Mouse (Mus musculus) layer of hippocampus, adult 9-11 months (tissue): ENCODE results near the gene Fgfrl1.

Experiments used
- DNase-seq: peaks from one replicate; pipeline ENCODE4 v3.0.0; 2022

Fgfrl1 gene

DNA sequence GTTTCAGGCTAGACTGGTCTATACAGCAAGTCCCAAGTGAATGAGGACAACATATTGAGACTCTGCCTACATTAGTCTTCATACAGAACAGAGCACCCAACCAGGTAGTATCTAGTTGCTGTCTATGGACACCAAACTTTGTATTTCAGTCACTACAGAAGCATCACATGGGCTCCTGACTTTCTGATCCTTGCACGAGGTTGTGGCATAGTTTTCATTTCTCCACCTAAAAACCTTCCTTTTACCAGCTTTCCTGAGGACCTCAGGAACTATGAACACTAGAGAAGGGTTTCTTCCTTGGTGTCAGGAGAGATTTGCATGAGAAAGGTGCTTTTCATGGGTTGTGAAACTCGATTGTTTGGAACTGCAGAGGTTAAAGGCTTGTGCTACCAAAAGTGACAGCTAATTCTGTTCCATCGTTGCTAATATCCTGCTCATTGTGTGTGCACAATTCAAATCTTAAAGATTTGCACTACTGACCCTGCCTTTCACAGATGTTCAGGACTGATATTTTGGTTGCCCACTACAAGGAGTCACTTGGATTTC, 23.7 kb upstream of the Fgfrl1 start:
- DNase-seq: no peak

DNA sequence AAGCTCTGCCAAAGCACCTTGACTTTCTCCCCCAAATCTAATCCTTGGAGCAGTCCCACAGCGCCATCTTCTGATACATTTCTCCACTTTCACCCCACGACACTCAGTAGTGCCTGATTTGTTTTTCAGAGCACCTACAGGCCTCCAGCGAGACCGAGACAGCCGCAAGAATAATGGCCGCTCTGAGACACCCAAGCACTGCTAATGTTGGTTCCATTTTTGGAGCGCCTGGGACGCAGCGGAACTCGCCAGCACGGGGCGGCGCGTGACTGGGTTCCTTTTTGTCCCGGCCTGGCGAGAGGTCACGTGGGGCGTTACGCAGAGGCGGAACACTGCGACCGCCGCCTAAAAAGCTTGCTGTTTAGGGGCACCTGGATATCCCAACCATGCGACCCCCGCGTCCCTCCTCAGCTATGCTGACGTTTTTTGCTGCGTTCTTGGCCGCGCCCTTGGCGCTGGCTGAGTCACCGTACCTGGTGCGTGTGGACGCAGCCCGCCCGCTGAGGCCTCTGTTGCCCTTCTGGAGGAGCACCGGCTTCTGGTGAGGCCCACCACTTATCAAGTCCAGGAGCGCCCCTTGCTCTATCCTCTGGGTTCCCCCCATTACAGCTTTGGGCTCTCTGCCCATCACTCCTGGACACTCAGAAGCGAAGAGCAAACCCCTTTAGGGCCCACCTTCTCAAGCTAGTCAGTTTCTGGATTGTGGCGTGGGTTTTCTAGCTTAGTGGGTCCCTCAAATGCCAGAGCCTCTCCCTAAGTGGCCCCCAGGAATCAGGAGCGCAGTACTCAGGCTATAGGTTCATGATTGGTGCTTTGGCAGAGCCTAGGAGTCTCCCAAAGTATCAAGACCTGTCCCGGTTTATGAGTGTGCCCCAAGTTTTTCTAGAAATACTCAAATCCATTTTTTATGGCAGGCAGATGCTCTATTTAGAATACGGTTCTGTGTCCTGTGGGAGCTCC, 22.9 kb upstream of the Fgfrl1 start, which contains the start of gene Dgkq:
TSS of gene Dgkq (minus strand) at position 696 of the 960 bp plus-strand sequence.
- DNase-seq: peak; percentile 92

DNA sequence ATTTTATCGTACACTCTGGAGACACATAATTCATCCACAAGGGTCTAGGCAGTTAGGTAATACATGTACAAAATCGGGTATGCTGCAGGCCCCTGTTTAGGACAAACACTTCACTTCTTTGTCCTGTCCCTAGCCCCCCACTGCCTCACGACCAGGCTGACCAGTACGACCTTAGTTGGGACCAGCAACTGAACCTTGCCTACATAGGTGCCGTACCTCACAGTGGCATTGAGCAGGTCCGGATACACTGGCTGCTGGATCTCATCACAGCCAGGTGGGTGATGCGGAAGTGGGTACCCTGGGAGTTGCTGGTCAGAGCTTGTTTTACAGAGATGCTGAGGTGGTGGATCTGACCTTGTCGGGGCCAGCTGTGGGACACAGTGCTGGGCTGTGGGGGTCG, 22.2 kb upstream of the Fgfrl1 start:
- no peak for DNase-seq

DNA sequence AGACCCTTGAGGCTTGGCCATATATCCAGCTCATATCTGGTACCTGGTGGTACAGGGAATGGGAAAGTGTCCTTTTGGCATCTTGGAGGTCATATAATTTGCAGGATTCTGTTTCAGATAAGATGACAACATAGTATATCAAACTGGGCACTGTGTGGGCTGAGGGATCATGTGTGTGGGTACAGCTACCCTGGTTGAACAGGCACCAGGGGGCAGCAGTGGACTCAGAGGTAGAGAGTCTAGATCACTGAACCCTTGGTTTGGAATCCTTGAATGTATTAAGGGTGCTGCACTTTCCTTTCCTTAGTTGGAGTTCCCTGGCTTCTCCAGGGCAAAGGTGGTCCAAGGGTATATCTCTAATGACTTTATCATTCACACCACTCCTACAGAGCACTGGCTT, 21.4 kb upstream of the Fgfrl1 start:
- no peak for DNase-seq

DNA sequence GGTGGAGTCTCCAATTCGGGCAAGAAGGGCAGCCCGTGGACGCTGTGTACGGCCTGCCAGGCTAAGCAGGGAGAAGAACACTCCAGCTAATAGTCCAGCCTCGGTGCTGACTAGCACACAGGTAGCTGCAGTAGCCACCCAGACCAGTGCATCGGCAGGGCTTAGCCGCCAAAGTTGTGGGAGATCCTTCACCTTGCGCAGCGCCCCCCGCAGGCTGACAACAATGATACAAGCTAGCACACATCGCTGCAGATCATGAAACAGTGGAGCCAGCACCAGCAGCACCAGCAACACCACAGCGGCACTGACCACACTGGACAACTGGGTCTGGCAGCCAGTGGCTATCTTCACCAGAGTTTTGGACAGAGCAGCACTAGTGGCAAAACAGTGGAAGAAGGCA, 20.4 kb upstream of the Fgfrl1 start:
- no peak for DNase-seq

DNA sequence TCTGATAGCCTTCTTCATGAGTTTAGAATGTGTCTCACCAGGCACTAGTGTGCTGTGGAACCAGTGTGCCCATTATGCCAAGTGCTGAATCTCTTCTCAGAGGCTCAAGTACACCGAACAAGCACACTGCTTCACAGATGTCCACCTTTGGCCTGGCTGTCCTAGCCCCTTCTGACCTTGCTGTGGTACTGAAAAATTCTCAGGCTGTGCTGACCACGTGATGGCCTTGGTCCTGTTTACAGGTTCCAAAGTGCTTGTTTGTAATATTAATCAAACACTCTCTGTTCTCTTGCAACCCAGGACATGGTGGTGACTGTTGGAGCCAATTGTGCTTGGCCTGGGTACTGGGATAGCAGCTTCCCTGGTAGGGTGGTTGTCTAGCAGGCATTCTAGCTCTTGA, 17.6 kb upstream of the Fgfrl1 start:
- no peak for DNase-seq

DNA sequence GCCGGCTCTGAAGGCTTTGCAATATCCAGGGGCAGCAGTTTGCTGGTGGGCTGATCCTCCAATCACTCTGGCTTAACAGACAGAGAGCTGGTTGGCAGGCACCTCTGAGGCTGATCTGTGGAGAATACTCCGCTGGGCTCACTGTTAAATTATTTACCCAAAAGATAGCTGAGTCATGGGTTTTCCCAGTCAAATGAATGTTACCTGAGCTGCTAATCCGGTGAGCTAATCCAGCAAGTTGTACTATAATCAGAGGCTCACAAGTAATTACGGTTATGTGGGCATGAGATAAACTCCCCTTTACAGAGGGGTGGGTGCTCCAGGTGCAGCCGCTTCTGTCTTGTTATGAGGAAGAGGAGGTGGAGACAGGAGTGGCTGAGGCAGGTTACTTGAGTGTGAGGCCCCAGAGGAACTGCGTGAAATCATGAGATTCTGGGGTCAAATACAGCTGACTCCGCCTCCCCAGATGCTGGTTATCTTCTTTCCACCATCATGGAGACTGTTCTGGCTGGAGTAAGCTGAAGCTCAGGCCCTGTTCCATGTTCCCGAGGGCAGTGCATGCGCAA, 16.8 kb upstream of the Fgfrl1 start, which contains the start of gene Slc26a1:
TSS of gene Slc26a1 (minus strand) at position 319 of the 566 bp plus-strand sequence.
- no peak for DNase-seq

DNA sequence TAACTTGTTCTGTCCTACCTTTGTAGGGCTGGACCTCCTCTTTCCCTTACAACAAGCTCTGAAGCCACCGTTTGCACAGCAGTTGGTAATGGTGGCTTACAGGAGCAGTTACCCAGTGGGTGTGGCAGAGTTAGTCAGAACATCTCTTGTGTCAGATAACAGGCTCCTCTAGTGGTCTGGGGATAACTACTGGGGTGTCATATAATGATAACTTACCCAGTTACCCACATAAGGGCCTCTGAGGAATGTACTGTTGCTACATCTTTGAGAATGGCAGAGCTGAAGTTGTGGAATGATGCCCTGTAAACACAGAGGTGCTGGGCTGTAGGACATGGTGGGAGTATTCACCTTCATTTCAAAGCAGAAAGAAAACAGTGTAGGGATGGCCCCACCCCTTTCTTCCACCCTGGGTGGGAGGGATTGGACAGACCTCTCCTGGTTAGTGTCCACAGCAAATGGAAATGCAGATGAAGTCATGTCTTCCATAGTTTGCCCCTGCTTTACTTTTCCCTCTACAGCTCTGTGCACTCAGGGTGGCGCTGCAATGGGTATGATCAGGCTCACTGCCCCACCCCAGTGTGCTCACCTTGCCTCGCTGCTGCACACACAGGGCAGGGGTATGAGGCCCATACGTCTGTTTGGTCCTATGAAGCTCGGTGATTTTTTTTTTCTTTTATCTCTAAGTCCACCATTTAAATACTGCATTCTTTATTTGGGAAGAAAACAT, 15.2 kb upstream of the Fgfrl1 start:
- no peak for DNase-seq

DNA sequence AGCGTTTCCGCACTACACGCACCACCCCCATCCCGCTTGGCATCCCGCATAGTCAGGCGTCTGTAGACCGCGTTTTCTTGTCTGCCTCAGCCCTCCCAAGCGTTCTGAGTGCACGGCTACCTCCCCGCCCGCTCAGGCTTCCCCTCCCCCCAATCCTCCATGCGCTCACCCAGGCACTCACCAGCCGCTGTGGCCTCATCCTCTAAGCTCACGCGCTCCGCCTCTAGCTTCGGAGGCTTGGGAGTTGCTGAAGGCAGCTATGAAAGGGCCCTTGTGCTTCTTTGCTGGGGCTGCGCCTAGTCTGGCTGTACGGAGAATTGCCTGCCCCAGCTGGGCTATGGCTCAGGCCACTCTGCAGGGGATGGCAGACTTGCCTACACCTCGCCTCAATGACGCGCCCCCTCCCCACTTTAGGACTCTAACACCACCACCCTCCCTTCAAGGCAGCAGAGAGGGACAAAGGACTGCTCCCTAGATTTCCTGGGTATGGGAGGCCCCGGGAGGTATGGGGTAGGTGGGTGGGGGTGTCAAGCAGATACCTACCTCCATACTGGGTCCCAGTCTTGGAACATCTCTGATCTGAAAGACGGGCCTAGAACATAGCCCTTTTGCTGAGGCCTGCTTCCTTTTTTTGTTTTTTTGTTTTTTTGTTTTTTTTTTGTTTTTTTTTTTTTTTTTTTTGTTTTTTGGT, 14.4 kb upstream of the Fgfrl1 start:
- peak; percentile 91 for DNase-seq

DNA sequence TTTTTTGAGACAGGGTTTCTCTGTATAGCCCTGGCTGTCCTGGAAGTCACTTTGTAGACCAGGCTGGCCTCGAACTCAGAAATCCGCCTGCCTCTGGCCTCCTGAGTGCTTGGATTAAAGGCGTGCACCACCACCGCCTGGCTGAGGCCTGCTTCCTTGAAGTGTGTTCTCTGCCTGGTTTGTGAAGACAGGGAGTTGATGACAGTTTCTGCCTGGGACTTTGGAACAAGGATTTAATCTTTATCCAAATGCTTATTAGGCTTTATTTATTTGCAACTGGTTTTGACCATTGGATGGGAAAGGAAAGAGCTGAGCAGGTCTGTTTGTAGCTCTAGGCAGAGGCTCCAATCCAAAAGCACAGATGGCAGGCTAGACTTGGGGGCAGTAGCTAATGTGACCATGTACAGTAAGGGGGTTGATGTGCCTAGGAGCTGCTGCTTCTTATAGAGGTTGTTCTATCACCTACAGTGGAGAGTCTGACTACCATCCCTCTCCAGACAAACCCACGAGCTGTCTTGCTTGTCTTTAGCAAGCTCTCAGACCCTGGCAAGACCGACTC, 13.8 kb upstream of the Fgfrl1 start:
- DNase-seq: no peak

DNA sequence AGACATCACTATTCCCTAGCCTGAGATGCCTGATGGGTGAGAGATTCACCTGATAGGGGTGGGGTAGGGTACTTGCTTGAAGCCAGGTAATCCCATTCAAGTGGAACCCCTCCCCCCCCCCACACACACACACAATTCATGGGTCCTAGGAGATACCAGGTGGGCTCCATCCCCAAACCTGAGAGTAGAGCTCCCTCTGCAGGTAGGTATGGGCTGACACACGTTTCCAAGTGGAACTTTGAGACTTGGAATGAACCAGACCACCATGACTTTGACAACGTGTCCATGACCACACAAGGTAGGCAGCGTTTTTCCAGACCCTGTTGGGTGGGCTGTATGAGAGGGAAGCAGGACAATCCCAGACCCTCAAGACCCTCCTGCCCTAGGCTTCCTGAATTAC, 12.3 kb upstream of the Fgfrl1 start:
- DNase-seq: no peak

DNA sequence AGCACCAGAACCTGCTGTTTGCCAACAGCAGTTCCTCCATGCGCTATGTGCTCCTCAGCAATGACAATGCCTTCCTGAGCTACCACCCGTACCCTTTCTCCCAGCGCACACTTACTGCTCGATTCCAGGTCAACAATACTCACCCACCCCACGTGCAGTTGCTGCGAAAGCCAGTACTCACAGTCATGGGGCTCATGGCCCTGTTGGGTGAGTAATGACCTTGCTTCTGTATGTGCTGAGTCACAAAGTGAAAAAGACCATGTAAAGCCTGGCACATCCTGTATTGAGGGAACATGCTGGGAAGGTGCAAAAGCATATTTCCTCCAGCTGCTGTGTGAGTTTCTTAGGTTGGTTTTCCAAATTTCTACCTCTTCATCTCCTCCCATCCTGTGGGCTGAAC, 11.3 kb upstream of the Fgfrl1 start:
- no peak for DNase-seq

DNA sequence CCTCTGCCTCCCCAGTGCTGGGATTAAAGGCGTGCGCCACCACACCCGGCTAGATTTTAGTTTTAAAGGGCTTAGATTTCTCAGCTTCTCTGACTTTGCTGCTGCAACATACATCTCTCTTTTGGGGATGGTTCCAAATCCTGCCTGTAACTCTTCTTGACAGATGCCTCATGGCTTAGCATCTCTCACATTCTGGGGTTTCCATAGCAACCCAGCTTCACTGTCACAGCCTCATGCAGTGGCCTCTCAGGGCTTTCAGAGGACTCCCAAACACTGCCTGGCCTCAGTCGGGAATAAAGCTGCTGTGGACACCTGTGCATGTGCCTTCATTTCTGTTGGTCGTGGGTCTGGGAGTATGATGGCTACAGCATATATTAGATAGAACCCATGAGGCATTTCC, 3.1 kb upstream of the Fgfrl1 start:
- DNase-seq: peak; percentile 65

DNA sequence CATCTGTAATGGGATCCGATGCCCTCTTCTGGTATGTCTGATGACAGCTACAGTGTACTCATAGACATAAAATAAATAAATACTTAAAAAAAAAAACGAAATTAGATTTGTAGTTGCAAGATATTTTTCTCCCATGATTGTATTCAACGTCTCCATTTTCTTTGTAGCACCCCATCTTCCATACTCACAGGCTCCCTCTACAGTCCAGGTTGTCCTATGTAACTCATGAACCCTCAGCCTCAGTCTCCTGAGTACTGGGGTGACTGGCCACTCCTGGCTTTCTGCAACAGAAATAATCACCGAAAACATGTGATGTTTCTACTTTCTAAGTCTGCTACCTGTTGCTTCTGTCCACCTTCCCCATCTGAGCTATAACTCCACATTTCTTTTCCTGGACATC, 1.0 kb upstream of the Fgfrl1 start:
- no peak for DNase-seq

DNA sequence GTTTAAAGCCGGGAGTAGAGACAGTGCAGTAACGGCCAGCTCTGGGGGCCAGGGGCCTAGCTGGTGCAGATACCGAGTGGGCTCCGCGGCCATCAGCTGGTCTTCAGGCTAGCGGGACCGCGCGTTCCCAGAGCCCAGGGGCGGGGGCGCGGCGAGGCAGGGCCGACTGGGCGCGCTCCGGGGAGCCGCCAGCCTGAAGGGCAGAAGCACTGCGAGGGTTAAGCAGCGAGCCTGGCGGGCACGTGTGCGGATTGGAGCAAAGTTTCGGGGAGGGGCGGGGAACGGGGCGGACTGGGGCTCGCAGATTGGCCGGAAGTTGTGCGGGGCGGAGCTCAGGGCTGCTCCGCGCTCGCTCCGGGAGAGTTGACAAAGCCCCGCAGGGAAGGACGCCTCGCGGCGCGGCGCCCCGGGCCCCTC, 1.7 kb downstream of the Fgfrl1 start:
- DNase-seq: peak; percentile 59

DNA sequence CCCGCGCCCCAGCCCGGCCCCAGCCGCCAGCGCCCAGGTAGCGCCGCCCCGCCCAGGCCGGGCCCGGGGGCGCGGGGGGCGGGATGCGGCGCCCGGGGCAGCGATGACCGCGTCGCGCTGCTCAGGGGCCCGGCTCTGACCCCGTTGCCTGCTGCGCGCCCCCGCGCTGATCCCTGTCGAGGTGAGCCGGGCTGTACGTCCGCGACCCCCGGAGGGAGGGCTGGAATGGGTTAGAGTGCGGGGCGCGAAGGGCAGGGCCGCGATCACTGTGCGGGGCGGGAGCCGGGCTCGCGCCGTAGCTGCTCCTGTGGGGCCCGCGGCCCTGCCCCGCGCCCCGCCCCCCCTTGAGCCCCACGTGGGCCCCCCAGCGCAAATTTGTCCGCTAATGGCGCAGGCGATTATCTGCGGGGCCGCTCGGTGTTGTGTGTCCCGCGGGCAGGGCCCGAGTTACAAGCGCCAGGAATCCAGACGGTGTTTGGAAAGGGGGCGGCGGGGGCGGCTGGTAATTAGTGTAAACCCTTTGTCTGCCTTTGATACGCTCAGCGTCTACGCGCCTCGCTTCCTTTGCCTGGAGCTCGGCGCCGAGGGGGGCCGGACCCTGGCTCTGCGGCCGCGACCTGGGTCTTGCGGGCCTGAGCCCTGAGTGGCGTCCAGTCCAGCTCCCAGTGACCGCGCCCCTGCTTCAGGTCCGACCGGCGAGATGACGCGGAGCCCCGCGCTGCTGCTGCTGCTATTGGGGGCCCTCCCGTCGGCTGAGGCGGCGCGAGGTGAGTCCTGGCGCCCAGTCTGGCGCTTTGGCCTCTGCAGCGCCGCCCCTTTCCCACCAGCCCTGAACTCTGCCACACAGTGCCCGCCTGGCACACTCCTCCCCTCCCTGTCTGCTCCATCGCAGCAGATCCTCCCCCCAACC, 2.4 kb downstream of the Fgfrl1 start:
- DNase-seq: no peak

DNA sequence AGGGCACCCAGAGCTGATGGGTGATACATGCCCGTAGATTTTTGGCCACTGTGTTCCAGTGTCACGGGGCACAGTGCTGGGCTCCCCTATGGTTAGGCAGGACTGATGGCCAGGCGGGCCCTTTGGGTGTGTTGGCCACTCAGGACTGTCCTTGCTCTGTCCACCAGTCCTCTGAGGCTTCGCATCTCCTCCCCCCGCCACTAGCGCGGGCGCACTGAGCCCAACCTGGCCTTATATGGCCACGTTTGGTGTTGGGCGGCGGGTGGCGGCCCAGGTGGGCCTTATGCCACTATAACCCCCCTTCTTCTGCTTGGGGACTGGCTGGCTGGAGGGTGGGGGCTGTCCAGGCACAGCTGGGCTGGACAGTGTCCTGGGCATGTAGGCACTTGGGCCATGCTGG, 3.7 kb downstream of the Fgfrl1 start:
- no peak for DNase-seq

DNA sequence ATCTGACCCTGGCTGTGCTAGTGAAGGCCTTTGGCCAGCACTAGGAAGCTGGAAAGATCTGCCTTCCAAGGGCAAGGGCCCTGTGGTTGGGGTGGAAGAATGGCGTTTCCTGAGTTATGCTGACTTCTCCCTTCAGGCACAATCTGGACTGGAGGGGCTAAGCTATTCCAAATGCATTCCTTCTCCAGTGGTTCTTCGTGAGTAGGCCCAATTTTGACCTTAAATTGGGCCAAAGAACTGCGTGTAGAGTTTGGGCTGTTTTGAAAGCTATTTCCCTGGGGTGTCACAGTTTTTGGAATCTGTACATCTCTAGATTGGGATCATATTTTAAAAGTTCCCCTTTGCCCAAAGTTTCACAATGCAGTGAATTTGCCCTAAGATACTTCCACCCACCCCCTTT, 4.4 kb downstream of the Fgfrl1 start:
- no peak for DNase-seq

DNA sequence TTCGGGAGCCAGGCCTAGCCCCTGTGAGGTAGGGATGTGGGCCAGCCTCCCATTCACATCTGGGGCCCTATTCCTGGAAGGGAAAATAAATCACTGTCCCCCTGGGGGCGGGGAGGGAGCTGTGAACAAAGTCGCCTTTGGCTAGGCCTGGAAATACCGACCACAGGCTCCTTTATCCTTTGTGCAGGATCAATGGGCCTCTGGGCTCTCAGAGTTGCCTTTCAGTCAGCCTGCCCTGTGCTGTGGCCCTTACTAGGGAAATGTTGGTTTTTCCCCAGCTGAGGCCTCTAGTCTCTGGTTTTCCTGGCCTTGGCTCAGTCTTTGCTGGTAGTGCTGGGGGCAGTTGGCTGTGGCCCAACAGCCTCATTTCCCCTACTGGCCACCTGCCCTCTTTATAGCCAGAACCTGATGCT, 5.2 kb downstream of the Fgfrl1 start:
- DNase-seq: peak; percentile 86

DNA sequence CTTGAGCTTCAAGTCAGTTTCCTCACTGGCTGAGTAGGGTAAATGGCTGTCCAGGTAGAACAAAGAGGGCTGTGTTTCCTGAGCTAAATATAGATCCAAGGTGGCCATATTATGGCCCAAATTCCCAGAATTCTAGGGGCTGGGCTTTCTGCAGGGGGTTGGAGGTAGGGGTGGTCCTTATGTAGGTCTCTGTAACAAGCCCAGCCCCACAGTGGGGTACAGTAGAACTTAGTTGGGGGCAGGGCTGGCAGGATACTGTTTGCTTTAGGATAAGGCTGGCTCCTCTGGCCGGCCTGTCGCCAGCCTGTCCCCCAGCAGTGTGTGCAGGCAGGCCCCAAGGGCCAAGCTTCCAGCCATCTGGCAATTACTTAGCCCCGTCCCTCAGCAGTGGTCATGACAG, 8.2 kb downstream of the Fgfrl1 start:
- DNase-seq: no peak

DNA sequence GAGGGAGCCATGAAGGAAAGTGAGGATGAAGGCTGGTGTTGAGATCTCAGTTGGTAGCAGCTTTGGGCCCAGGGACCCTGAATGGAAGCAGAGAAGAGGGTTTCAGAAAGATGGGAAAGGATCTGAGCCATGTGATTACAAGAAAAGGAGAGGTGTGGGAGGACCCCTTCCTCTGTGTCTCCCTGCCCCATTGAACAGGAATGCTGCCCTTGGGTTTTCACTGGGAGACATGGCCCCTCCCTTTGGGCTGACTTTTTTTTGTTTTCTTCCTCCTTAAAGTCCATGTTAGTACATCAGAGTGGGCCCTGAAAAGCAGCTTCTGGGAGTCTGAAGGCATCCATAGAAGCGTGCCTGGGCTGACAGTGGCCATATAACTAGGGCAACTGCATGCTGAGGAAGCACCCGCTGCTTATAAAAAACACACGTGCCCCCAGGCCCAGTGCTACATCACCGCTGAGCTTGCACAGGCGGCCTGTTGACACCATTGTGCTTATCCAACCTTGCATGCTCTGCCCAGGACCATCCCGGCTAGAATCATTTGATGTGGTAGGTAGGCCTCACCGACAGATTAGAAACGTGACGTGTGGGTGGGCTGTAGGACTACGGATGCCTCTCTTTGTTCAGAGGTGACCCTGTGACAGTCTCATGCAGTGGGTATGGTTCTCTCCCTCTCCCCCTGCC, 9.3 kb downstream of the Fgfrl1 start:
- no peak for DNase-seq
